Comparison of ENCODE assay signal across 11 mouse cellular contexts in the genomic region with DNA sequence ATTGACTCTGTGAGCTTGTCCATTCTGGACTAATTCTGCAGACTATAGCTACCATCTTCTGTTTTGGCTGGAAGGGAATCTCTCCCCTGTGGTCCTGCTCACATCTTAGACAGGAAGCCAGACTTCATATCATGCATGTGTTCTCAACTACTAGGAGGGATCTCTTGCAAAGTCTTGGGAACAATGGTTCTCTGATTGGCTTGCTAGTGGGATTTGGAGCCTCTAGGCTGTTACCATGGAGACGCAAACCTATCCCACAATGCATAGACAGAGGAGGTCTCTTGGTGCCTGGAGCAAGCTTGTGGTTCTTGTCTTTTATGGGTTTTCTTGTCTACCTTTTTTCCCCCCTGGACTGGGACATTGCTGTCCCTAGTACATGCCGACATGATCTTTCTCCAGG.
"Had no signal": no experiment of that assay in that cellular context is flagged by ENCODE, and none has a peak within 500 bp of the region (broad histone marks: within the 10 kb centered on the region; RNA-seq: fewer than 3 reads in every experiment).

No protein-coding gene starts in this region.

- H3K27me3 ChIP-seq: limb, embryonic 13.5 days; neural tube, embryonic 12.5 days; stomach, embryonic 15.5 days had no signal

- DNase-seq: kidney, postnatal 10 days; kidney, postnatal 4 days; lung, adult 18-20 months; right cerebral cortex, postnatal 14 days; thymus, adult 2 months; thymus, postnatal 25 days had no signal

- H3K9ac ChIP-seq: limb, embryonic 13.5 days; liver, embryonic 14.5 days; neural tube, embryonic 12.5 days; stomach, embryonic 15.5 days had no signal

- H3K4me1 ChIP-seq: limb, embryonic 13.5 days; neural tube, embryonic 12.5 days; stomach, embryonic 15.5 days had no signal

- H3K9me3 ChIP-seq: limb, embryonic 13.5 days; neural tube, embryonic 12.5 days; stomach, embryonic 15.5 days had no signal

- H3K36me3 ChIP-seq: limb, embryonic 13.5 days; neural tube, embryonic 12.5 days; stomach, embryonic 15.5 days had no signal

- H3K4me2 ChIP-seq: limb, embryonic 13.5 days; neural tube, embryonic 12.5 days; stomach, embryonic 15.5 days had no signal

- H3K4me3 ChIP-seq: layer of hippocampus, adult 2 months; limb, embryonic 13.5 days; neural tube, embryonic 12.5 days; stomach, embryonic 15.5 days had no signal

- H3K27ac ChIP-seq: layer of hippocampus, adult 2 months; limb, embryonic 13.5 days; liver, embryonic 14.5 days; neural tube, embryonic 12.5 days; stomach, embryonic 15.5 days had no signal
